Mouse (Mus musculus) mature B cell (primary cell): ENCODE results near the gene Cryl1.

Source experiments
- in situ Hi-C: fragments of 300-500 bp; cut with MboI; formaldehyde crosslinking; loops from 2 replicates; pipeline ENCODE4 v1.14.3; 2019

The Cryl1 gene

DNA sequence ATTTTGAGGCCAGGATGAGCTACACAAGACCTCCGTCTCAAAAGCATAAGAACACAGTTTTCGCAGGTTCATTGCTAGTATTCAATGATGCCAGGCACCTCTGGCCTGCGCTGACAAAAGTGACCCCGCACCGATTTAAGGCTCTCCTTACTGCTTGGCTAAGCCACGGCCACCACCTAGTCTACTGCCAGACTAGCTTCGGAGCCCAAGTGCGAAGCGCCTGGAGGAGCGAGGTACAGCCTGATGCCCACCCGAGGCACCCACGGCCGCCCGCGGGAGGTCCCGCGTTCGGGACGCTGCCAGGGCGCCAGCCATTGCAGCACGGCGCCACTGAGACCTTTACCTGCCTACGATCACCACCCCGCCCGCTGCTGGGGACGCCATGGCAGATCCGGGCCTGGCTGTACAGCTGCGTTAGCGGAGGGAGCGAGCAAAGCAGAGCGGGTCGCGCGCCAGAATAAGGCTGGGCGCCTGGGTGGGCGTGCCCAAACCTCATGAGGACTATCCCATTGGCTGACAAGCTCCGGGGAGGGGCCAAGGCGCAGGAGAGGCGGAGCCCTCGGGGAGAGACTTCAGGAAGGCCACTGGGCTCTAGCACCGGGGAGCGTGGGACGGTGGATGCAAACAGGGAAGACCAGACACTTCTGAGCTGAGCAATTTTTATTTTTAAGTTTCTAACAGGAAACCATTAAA is at the start of gene Cryl1:
Cryl1 (minus strand) TSS at position 465 of the 693 bp plus-strand sequence.
- in situ Hi-C loops = no loop called here

DNA sequence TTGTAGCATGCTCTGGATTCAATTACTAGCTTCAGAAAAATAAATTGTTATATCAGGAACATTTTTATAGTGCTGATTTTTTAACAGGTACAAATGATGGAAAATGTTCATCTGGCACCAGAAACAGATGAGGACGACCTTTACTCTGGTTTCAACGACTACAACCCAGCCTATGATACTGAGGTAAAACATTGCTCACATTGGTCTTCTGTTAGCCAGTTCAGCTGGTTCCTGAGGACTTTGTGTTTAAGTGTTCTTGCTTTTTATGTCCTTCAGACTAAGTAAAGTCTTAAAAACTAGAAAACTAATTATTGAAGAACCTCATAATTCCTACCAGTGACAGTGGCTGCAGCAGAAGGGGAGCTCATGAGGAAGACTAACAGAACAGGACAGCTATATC is 32.1 kb upstream of the Cryl1 start:
- in situ Hi-C loops = no loop called here

DNA sequence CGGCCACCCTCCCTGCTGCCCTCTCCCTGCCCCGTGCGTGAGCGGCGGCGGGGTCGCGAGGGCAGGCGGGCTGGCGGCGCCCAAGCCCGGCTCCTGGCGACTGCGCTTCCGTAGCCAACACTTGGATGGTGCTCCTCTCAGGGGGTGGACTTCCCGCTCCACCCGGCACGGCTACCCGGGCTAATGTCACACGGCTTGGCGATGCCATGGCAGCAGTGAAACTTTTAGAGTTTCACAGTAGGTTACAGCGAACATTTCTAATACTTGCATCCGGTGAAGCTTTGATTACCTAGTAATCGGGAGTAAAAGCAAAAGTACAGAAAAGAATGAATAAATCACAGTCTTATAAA is 25.9 kb upstream of the Cryl1 start:
- in situ Hi-C loops = loop anchor here (25.0 kb wide), 1 partner anchor 312 kb away; the partner anchor contains the start of genes Gjb2 and Gm4491

DNA sequence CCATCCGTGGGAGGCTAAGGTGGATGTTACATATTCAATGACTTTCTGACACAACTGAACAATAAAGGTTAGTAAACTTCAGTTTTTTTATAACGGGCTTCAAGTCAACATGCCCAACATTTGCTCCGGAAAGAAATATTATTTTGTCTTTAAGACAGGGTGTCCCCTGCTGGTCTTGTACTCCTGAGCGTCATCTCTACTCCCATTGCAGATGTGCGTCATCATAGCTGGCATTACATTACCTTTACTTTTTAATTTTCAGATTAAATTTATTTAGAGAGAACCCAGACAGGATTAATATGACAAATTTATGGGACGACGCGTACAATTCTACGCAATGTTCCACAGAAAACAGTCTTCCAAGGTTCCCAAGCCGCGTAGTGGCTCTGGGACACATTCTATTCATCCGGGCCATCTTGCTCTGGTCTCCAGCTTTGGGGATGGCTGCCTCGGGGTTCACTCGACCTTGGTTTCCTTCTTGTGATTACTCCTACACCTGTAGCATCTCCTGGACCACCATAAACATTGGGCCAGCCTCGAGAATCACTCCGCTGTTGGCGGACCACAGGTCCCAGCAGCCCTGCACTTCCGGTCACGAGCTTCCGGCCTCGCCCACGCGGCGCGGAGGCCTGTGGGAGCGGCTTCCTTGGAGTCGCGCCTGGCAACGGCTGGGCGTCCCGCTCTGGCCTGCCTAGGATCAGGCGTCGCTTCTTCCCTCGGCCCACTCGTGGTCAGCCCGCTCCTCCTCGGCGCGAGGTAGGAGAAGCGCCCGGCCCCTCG is 25.3 kb upstream of the Cryl1 start, which contains the start of gene Ift88:
Ift88 (plus strand) TSS at position 631 of the 780 bp plus-strand sequence.
- in situ Hi-C loops = loop anchor here (25.0 kb wide), 1 partner anchor 311 kb away; the partner anchor contains the start of genes Gjb2 and Gm4491

DNA sequence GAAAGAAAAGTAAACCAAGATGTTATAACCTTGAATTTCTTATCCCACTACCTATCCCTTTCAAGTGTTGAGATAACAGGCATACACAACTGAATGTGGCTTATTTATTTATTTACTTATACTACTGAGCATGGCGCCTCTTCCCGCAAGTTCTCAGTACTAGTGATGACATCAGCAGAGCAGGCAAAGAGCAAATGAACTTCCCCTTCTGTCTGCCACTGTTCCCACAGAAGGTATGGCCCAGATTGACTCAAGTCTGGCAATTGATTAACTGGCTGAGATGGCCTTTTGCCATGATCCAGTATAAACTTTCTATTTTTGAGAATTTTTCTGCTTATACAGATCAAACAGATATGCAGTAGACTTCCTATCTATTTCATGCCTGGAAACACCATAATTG is 18.9 kb upstream of the Cryl1 start:
- in situ Hi-C loops = loop anchor here (25.0 kb wide), 1 partner anchor 305 kb away; the partner anchor contains the start of genes Gjb2 and Gm4491

DNA sequence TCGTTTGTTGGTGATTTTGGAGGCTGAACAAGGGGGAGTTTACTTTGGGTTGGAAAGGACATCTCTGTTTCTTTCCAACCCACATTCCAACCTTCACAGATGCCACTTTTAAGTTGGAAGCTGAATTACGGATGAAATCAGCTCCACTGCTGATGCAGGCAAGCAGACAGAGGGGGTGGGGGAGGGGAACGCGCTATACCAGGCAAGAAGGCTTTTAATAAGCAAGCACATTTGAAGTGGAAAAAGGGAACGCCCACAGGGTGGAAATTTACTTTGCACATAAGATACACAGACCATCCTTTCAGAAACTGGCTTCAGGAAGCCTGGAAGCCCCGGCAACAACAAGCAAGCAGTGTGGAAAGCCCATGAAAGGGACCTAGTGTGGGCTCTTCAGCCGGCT is 13.8 kb upstream of the Cryl1 start:
- in situ Hi-C loops = loop anchor here (25.0 kb wide), 1 partner anchor 300 kb away; the partner anchor contains the start of genes Gjb2 and Gm4491

DNA sequence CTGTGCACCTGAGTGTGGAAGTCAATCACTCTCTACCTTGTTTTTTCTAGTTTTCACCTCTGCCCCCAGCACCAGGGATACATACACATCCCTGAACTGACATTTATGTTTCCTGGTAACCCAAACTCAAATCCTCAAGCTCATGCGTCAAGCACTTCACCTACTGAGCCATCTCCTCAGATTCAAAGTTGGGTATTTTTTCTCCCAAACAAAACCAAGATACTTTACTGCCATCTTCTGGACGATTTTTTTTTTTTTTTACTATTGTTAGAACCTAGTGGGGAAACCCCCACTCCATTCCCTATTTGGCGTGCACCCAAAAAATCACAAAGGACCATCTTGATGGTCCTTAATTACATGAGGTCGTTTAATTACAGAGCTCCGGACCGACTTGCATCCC is 10.8 kb upstream of the Cryl1 start:
- in situ Hi-C loops = loop anchor here (25.0 kb wide), 1 partner anchor 297 kb away; the partner anchor contains the start of genes Gjb2 and Gm4491

DNA sequence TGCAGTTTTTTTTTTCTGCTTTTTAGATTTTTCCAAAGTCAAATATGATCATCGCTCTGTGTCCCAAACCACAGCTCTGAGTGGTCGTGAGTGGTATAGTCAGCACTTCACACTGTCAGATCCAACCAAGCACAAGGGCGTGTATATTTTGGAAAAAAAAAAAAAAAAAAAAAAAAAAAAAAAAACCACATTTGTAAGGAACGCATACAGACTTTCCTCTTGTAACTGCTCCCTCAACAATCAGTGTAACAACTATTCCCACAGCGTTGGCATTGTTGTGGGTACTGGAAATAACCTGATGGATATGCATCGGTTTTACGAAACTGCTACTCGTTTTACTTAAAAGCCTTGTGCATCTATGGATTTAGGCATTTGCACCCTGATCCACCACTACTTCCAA is 9.8 kb upstream of the Cryl1 start:
- in situ Hi-C loops = loop anchor here (25.0 kb wide), 1 partner anchor 296 kb away; the partner anchor contains the start of genes Gjb2 and Gm4491

DNA sequence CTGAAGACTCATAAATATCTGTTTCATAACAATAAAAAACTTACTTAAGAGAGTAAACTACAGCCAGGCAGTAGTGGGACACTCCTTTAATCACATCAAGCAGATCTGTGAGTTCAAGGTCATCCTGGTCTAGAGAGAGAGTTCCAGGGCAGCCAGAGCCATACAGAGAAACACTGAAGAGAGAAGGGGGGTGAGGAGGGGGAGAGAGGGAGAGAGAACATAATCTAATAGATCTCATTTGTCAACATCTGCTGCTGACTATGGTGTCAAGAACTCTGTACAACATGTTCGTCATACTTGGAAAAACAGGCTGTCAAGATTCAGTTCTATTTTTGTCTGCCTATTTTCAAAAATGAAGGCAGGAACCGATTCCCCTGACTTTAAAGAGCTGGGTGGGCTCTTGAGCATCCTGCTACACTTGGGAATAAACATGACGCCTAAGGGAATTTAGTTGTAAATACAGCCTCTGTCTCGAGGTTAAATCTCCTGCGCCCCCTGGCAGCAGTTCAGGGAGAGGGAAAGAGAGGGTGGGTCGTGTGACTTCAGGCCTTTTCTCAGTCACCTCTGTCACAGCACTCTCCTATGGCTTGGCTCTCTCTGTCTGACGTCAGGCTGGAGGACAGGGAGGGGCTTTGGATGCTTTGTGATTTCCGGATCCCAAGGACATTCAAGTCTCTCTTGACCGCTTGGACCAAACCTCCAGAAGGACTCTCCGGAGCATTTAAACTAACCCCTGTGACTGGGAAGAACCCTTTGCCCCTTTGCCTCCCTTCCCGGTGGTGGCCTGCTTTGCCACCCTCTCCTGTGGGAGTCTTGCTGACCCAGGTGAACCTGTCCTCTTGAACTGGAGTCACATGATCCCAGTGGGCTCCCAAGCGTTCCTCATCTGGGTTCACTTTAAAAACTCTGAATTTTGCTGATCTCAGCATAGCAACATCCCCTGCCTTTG is 9.0 kb upstream of the Cryl1 start:
- in situ Hi-C loops = loop anchor here (25.0 kb wide), 1 partner anchor 295 kb away; the partner anchor contains the start of genes Gjb2 and Gm4491

DNA sequence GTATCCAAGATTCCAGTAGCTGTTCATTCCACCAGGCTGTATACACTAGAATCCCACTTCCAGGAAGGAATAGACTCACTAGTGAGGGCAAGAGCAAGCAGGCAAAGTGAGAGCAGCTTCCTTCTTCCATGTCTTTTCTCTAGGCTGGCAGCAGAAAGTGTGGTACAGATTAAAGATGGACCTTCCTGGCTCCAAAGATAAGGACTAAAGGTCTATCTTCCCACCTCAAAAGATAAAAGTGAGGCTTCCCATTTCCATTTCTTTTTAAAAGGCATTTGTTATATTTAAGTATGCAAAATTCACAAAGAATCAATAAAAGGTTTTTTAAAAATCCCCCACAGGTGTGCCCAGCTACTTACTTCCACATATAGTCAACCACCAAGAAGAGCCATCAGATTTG is 4.5 kb upstream of the Cryl1 start:
- in situ Hi-C loops = loop anchor here (25.0 kb wide), 1 partner anchor 291 kb away; the partner anchor contains the start of genes Gjb2 and Gm4491

DNA sequence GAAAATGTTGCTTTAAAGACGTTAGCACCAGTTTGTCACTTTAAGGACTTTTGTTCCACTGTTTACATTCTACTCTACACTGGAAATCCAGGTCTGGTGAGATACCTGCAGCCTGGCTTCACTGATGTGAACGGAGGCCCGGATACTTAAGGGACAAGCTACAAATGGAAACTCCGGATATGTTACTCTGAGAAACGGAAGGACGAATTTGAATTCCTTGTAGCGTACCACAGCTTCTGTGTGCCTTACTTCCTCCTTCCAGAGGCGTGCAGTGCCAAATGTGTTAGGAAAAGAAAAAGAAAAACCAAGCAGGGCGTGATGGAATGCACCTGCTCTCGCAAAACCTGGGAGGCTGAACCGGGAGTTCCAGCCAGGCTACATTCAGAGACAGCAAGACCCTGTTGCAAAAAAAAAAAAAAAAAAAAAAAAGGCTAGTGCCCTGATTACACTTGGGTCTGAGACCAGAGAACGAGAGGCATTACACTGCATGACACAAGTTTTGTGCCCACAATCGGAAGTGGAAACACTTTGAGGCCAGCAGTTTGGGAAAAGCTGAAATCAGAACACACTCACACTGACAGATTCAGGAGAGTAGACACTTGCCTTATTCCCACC is 591 bp upstream of the Cryl1 start:
- in situ Hi-C loops = no loop called here

DNA sequence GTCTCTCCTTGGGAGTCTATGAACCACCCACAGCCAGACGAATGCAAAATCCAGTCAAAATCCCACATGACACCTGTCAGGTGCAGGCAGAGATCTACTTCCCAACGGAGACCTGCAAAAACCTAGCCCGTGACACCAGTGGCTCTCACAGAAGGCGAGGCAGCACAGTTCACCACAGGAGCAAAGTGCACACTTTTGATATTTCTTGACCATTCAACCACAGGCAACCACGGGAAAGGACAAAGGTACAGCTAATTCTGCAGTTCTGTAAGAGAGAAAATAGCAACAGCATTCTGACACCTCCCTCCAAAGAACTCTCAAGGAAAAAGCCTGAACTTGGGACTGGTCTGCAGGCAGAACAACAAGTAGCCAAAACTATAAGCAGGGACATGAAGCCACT is 1.1 kb downstream of the Cryl1 start:
- in situ Hi-C loops = no loop called here

DNA sequence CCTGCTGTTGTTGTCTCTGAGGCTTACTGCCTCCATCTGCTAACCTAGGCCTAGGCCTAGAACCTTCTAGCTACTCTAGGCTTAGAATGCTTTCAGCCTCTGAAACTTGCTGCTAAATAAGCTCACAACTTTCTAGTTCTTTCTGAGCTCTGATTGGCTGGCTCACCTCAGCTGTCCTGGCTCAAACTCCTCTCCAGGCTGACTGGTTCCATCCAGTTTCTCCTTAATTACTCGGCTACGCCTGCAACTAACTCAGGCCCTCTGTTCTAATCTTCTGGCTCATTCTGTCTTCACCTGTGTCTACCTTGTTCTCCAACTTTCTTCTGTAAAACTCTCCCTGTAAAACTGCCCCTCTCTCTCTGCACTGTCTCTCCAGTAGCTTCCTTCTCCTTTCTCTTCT is 2.9 kb downstream of the Cryl1 start:
- in situ Hi-C loops = no loop called here

DNA sequence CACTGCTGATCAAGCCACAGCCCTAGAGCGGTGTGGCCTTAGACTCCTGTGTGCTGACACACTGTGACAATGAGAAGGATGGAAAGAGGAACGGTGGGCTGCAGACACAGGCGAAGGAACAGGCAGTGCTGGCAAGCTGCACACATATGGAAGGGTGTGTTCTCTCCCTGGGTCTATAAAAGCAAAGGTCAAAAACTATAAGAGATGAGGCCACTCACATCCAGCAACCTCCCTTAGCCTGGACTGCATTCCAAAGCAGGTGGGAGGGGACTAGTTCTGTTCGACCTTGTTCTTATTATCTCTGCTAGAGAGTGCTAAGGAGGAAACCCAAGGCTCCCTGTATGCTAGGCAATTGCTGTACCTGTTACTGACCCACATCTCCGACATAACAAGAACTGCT is 6.1 kb downstream of the Cryl1 start:
- in situ Hi-C loops = no loop called here

DNA sequence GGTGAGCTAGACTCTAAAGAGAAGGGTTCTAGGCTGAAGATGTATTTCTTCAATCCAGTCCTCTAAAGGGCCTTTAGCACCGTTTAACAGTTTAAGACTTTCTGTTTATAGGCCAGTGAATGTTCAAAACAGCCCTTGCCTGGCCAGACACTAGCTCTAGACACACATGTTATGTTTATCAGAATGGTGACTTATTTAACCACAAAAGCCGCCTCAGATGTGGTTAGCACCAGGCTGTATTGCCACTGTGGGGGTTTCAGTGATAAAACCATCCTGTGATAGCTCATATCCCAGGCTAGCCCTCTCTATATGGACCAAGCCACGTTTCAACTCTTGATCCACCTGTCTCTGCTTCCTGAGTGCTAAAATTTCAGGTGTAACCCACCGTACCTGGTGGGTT is 6.7 kb downstream of the Cryl1 start:
- in situ Hi-C loops = no loop called here

DNA sequence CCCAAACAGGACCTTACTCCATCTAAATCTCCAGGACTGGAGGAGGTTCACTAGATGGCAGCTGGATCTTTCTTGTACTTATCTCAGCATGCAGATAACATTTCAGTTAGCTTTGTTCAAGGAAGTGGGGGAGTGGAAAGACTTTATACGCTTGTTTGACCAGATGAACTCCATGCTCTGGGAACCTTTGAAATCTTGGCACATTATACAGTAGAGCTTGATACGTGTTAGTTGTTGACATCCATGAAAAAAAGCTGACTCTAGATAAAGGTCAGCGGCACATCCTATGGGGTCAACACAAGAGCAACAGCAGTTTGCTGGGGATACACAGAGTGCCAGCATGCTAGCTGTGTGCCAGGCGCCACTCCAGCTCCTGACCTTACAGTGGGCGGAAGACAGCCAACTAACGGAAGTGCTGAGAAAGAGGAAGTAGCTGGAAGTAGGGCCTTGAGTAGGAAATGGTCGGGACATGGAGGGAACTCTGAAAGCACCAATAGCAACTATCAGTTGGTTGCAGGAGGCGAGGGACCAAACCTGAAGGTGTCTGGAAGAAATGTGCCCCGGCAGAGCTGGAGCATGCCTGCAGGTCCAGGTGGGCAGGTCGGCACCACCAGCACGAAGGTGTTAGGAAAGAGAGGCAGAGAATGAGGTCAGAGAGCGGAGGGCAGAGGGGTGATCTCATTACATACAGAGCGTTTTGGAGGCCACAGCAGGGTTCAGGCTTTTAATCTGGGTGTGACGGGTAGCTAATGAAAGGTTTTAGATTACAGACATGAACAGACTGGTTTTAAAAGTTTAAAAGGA is 11.4 kb downstream of the Cryl1 start:
- in situ Hi-C loops = no loop called here

DNA sequence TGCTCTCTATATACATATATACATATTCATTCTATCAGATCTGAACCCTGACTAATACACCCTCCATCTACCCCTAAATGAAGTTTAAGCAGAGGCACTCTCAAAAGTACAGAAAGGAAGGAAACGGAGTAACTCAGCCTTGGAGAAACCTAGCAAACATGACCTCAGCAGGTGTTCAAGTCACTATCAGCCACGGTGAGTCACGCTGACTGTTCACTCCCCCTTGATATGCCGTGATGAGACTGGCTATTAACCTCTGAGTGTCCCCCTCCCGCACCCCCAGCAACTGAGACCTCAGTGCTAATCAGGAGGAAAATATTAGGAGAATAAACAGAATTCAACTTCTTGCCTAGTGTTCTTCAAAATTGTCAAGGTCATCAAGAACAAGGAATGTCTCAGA is 12.7 kb downstream of the Cryl1 start:
- in situ Hi-C loops = no loop called here

DNA sequence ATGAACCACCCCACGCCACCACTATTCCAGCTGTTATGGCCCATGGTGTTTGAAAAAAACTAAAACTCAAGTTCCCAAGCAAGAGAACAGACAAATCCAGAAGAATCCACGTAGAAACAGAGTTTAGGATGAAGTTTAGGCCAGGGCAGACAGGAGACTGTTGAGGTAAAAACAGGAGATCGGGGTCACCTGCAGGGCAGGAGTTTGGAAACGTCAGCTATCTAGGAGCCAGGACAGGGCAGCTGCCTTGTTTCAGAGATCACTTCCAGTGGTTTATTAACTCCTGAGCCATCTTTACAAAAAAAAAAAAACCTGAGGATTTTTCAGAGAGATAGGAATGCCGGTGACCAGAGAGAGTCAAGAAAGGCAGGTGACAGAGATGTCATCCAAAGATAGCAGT is 20.8 kb downstream of the Cryl1 start:
- in situ Hi-C loops = no loop called here

DNA sequence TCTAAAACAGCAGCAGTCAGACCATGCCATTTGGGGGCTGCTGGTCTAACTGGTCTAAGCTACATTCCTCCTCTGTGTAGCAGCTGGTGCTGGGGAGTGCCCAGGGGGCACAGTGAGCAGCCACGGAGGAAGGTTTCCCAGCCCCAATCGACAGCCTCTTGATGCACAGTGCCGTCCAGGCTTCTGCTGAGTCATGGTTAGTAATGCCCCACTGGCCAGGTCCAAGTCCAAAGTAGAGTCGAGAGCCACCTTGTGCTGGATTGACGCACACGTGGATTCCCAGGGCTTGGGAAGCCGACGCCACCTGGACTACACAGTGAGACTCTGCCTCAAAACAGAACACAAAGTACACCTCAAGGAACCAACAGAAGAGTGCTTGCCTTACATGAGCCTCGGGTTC is 21.4 kb downstream of the Cryl1 start:
- in situ Hi-C loops = no loop called here

DNA sequence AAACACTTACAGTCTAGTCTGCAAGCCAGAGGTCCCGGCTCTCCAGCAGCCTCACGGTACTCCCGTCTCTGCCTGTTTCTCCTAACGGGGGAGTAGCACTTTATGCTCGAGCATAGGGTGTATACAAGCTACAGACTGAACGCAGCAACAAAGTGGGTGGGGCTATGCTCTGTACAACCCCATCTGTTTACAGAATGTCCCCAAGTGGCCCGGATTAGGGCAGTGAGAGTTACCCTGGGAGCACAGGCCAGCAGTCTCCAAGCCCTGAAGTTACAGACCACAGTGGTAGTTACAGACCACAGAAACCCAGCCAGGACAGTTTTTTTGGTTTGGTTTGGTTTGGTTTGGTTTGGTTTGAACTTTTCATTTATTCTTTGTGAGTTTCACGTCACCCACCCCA is 22.3 kb downstream of the Cryl1 start:
- in situ Hi-C loops = no loop called here
